Mouse (Mus musculus): ENCODE measurements around the gene Maml3. TPM values are rescaled to one million over a fixed set of nuclear protein-coding genes. Genes with fewer than 3 reads are reported as not detected.

The Maml3 gene
- polyA plus RNA-seq, 1 experiment = 2.2 TPM

GRCm38 (mm10) chr3:51880506-51881036 lies 224.3 kb downstream of the Maml3 start:
- Histone ChIP-seq H3ac (ENCODE audit: control insufficient read depth, insufficient read length, low read depth) (no peak overlapping the region), H3K79me3 (ENCODE audit: low read depth) (no peaks in the 10 kb centered on the region), H3K4me3 (ENCODE audit: insufficient read depth, poor library complexity, severe bottlenecking) (no peak overlapping the region), H3K79me2 (ENCODE audit: control insufficient read depth, insufficient read depth) (no peaks in the 10 kb centered on the region), H3K27me3 (ENCODE audit: control insufficient read depth, insufficient read depth, insufficient read length) (no peaks in the 10 kb centered on the region), H3K36me3 (ENCODE audit: control insufficient read depth, insufficient read depth) (no peaks in the 10 kb centered on the region)
- TF ChIP-seq MYOG (IDR thresholded peaks at IDR 0.05; ENCODE audit: control insufficient read depth, extremely low read depth, insufficient read length) (no peak), MYOD1 (IDR thresholded peaks at IDR 0.05; ENCODE audit: control insufficient read depth, insufficient read length, low read depth) (no peak), CEBPB (IDR thresholded peaks at IDR 0.05; ENCODE audit: low read depth) (no peak), CTCF (IDR thresholded peaks at IDR 0.05; ENCODE audit: control insufficient read depth, insufficient read depth, insufficient read length) (no peak), USF1 (IDR thresholded peaks at IDR 0.05; ENCODE audit: low read depth) (no peak), FOSL1 (IDR thresholded peaks at IDR 0.05; ENCODE audit: insufficient read depth, low read length, poor library complexity, severe bottlenecking) (no peak), MAX (IDR thresholded peaks at IDR 0.05) (no peak)

GRCm38 (mm10) chr3:51879211-51879610 lies 225.7 kb downstream of the Maml3 start:
- no peak overlapping the region for H3ac ChIP-seq (ENCODE audit: control insufficient read depth, insufficient read length, low read depth)
- H3K36me3 ChIP-seq (ENCODE audit: control insufficient read depth, insufficient read depth) = no peaks in the 10 kb centered on the region
- no peaks in the 10 kb centered on the region for H3K79me2 ChIP-seq (ENCODE audit: control insufficient read depth, insufficient read depth)
- no peaks in the 10 kb centered on the region for H3K79me3 ChIP-seq (ENCODE audit: low read depth)
- TF ChIP-seq FOSL1 (IDR thresholded peaks at IDR 0.05; ENCODE audit: insufficient read depth, low read length, poor library complexity, severe bottlenecking) (no peak), MYOG (IDR thresholded peaks at IDR 0.05; ENCODE audit: control insufficient read depth, extremely low read depth, insufficient read length) (no peak), CEBPB (IDR thresholded peaks at IDR 0.05; ENCODE audit: low read depth) (no peak), MAX (IDR thresholded peaks at IDR 0.05) (no peak), CTCF (IDR thresholded peaks at IDR 0.05; ENCODE audit: control insufficient read depth, insufficient read depth, insufficient read length) (no peak), USF1 (IDR thresholded peaks at IDR 0.05; ENCODE audit: low read depth) (no peak), MYOD1 (IDR thresholded peaks at IDR 0.05; ENCODE audit: control insufficient read depth, insufficient read length, low read depth) (no peak)
- no peaks in the 10 kb centered on the region for H3K27me3 ChIP-seq (ENCODE audit: control insufficient read depth, insufficient read depth, insufficient read length)
- no peak overlapping the region for H3K4me3 ChIP-seq (ENCODE audit: insufficient read depth, poor library complexity, severe bottlenecking)

- H3K27me3 ChIP-seq (ENCODE audit: control insufficient read depth, insufficient read depth, insufficient read length) = no peaks in the 10 kb centered on the region
- H3K79me2 ChIP-seq (ENCODE audit: control insufficient read depth, insufficient read depth) = no peaks in the 10 kb centered on the region
- H3K4me3 ChIP-seq (ENCODE audit: insufficient read depth, poor library complexity, severe bottlenecking) = no peak overlapping the region
- no peaks in the 10 kb centered on the region for H3K79me3 ChIP-seq (ENCODE audit: low read depth)
- H3ac ChIP-seq (ENCODE audit: control insufficient read depth, insufficient read length, low read depth) = no peak overlapping the region
- TF ChIP-seq MYOG (IDR thresholded peaks at IDR 0.05; ENCODE audit: control insufficient read depth, extremely low read depth, insufficient read length) = no peak
- TF ChIP-seq MYOD1 (IDR thresholded peaks at IDR 0.05; ENCODE audit: control insufficient read depth, insufficient read length, low read depth) = no peak
- no peaks in the 10 kb centered on the region for H3K36me3 ChIP-seq (ENCODE audit: control insufficient read depth, insufficient read depth)
Observed at GRCm38 (mm10) chr3:51878577-51878976, 226.3 kb downstream of the Maml3 start.

GRCm38 (mm10) chr3:51876729-51877128 lies 228.1 kb downstream of the Maml3 start:
- H3ac ChIP-seq (ENCODE audit: control insufficient read depth, insufficient read length, low read depth) = no peak overlapping the region
- no peak overlapping the region for H3K4me3 ChIP-seq (ENCODE audit: insufficient read depth, poor library complexity, severe bottlenecking)
- no peaks in the 10 kb centered on the region for H3K79me2 ChIP-seq (ENCODE audit: control insufficient read depth, insufficient read depth)
- TF ChIP-seq MYOG (IDR thresholded peaks at IDR 0.05; ENCODE audit: control insufficient read depth, extremely low read depth, insufficient read length) (no peak), MAX (IDR thresholded peaks at IDR 0.05) (no peak), USF1 (IDR thresholded peaks at IDR 0.05; ENCODE audit: low read depth) (no peak), CEBPB (IDR thresholded peaks at IDR 0.05; ENCODE audit: low read depth) (no peak), CTCF (IDR thresholded peaks at IDR 0.05; ENCODE audit: control insufficient read depth, insufficient read depth, insufficient read length) (no peak), FOSL1 (IDR thresholded peaks at IDR 0.05; ENCODE audit: insufficient read depth, low read length, poor library complexity, severe bottlenecking) (no peak), MYOD1 (IDR thresholded peaks at IDR 0.05; ENCODE audit: control insufficient read depth, insufficient read length, low read depth) (no peak)
- no peaks in the 10 kb centered on the region for H3K79me3 ChIP-seq (ENCODE audit: low read depth)
- H3K36me3 ChIP-seq (ENCODE audit: control insufficient read depth, insufficient read depth) = no peaks in the 10 kb centered on the region
- H3K27me3 ChIP-seq (ENCODE audit: control insufficient read depth, insufficient read depth, insufficient read length) = no peaks in the 10 kb centered on the region

- H3K79me2 ChIP-seq (ENCODE audit: control insufficient read depth, insufficient read depth) = no peaks in the 10 kb centered on the region
- no peak overlapping the region for H3ac ChIP-seq (ENCODE audit: control insufficient read depth, insufficient read length, low read depth)
- H3K27me3 ChIP-seq (ENCODE audit: control insufficient read depth, insufficient read depth, insufficient read length) = no peaks in the 10 kb centered on the region
Observed at GRCm38 (mm10) chr3:51875629-51876028, 229.2 kb downstream of the Maml3 start.

GRCm38 (mm10) chr3:51874252-51874651 lies 230.6 kb downstream of the Maml3 start:
- H3ac ChIP-seq (ENCODE audit: control insufficient read depth, insufficient read length, low read depth) = no peak overlapping the region
- H3K79me3 ChIP-seq (ENCODE audit: low read depth) = no peaks in the 10 kb centered on the region
- no peaks in the 10 kb centered on the region for H3K27me3 ChIP-seq (ENCODE audit: control insufficient read depth, insufficient read depth, insufficient read length)
- TF ChIP-seq USF1 (IDR thresholded peaks at IDR 0.05; ENCODE audit: low read depth) (no peak), MYOG (IDR thresholded peaks at IDR 0.05; ENCODE audit: control insufficient read depth, extremely low read depth, insufficient read length) (no peak), CEBPB (IDR thresholded peaks at IDR 0.05; ENCODE audit: low read depth) (no peak), CTCF (IDR thresholded peaks at IDR 0.05; ENCODE audit: control insufficient read depth, insufficient read depth, insufficient read length) (no peak), FOSL1 (IDR thresholded peaks at IDR 0.05; ENCODE audit: insufficient read depth, low read length, poor library complexity, severe bottlenecking) (no peak), MAX (IDR thresholded peaks at IDR 0.05) (no peak), MYOD1 (IDR thresholded peaks at IDR 0.05; ENCODE audit: control insufficient read depth, insufficient read length, low read depth) (no peak)
- H3K79me2 ChIP-seq (ENCODE audit: control insufficient read depth, insufficient read depth) = no peaks in the 10 kb centered on the region
- no peaks in the 10 kb centered on the region for H3K36me3 ChIP-seq (ENCODE audit: control insufficient read depth, insufficient read depth)
- H3K4me3 ChIP-seq (ENCODE audit: insufficient read depth, poor library complexity, severe bottlenecking) = no peak overlapping the region

More at GRCm38 (mm10) chr3:51875629-51876028, 229.2 kb downstream of the Maml3 start:
- Histone ChIP-seq H3K36me3 (ENCODE audit: control insufficient read depth, insufficient read depth) (no peaks in the 10 kb centered on the region), H3K79me3 (ENCODE audit: low read depth) (no peaks in the 10 kb centered on the region), H3K4me3 (ENCODE audit: insufficient read depth, poor library complexity, severe bottlenecking) (no peak overlapping the region)
- no peak for TF ChIP-seq CTCF (IDR thresholded peaks at IDR 0.05; ENCODE audit: control insufficient read depth, insufficient read depth, insufficient read length)
- TF ChIP-seq CEBPB (IDR thresholded peaks at IDR 0.05; ENCODE audit: low read depth) = no peak
- no peak for TF ChIP-seq MYOD1 (IDR thresholded peaks at IDR 0.05; ENCODE audit: control insufficient read depth, insufficient read length, low read depth)
- no peak for TF ChIP-seq FOSL1 (IDR thresholded peaks at IDR 0.05; ENCODE audit: insufficient read depth, low read length, poor library complexity, severe bottlenecking)
- TF ChIP-seq MYOG (IDR thresholded peaks at IDR 0.05; ENCODE audit: control insufficient read depth, extremely low read depth, insufficient read length) = no peak
- TF ChIP-seq MAX (IDR thresholded peaks at IDR 0.05) = no peak
- TF ChIP-seq USF1 (IDR thresholded peaks at IDR 0.05; ENCODE audit: low read depth) = no peak

All from C2C12 (cell line).